Mouse (Mus musculus) intestine, embryonic 16.5 days (tissue): ENCODE measurements around the gene Arhgap22. TPM values are rescaled to one million over a fixed set of nuclear protein-coding genes. Genes with fewer than 3 reads are reported as not detected.

ENCODE experiments used
- ATAC-seq: fragments of 200-750 bp; cut with Nextera tagmentation; 2 replicates; pipeline ENCODE4 v1.8.0; 2017; ENCODE audit warnings: moderate TSS enrichment, moderate library complexity
- H3K27ac ChIP-seq: fragments of 300-500 bp; sonication (generic); 2 replicates; pipeline ENCODE4 v1.5.1; 2014; ENCODE audit warnings: mild to moderate bottlenecking, low read length
- H3K27me3 ChIP-seq: fragments of 300-500 bp; sonication (generic); replicated peaks from 2 replicates; pipeline ENCODE4 v1.6.1; 2014; ENCODE audit warnings: low read length, control low read depth, mixed read lengths; ENCODE audit not compliant: control insufficient read depth, insufficient read depth
- H3K36me3 ChIP-seq: fragments of 300-500 bp; sonication (generic); 2 replicates; pipeline ENCODE4 v1.6.1; 2014; ENCODE audit warnings: low read length, control low read depth; ENCODE audit not compliant: control insufficient read depth, insufficient read depth
- H3K4me1 ChIP-seq: fragments of 300-500 bp; sonication (generic); 2 replicates; pipeline ENCODE4 v1.6.1; 2014; ENCODE audit warnings: low read length, control low read depth, mixed read lengths; ENCODE audit not compliant: control insufficient read depth, insufficient read depth
- H3K4me2 ChIP-seq: fragments of 300-500 bp; sonication (generic); 2 replicates; pipeline ENCODE4 v1.6.1; 2014; ENCODE audit warnings: low read depth, low read length, control low read depth
- H3K4me3 ChIP-seq: fragments of 300-500 bp; sonication (generic); 2 replicates; pipeline ENCODE4 v1.5.1; 2014; ENCODE audit warnings: mild to moderate bottlenecking, low read length
- H3K9ac ChIP-seq: fragments of 300-500 bp; sonication (generic); 2 replicates; pipeline ENCODE4 v1.6.1; 2014; ENCODE audit warnings: low read depth, low read length
- H3K9me3 ChIP-seq: fragments of 300-500 bp; sonication (generic); 2 replicates; pipeline ENCODE4 v1.6.1; 2016; ENCODE audit warnings: low read length, control low read depth; ENCODE audit not compliant: control insufficient read depth
- WGBS: fragments of 180-500 bp; shearing (Covaris S2); extraction: QIAGEN DNeasy Blood & Tissue Kit; methylation state at CpG from one replicate; pipeline ENCODE4 v1.1.7; 2014; 5-methylcytosine and 5-hydroxymethylcytosine counted together
- polyA plus RNA-seq: library from polyadenylated mRNA; unstranded; fragments of >200 nt; fragmentation: Nextera tagmentation; extraction: Ambion mirVana; gene quantifications from 2 replicates; pipeline ENCODE4 v1.2.1, GENCODE M21; 2015

The Arhgap22 gene
- polyA plus RNA-seq, 1 experiment from 2014 or later = 3.6 TPM

DNA sequence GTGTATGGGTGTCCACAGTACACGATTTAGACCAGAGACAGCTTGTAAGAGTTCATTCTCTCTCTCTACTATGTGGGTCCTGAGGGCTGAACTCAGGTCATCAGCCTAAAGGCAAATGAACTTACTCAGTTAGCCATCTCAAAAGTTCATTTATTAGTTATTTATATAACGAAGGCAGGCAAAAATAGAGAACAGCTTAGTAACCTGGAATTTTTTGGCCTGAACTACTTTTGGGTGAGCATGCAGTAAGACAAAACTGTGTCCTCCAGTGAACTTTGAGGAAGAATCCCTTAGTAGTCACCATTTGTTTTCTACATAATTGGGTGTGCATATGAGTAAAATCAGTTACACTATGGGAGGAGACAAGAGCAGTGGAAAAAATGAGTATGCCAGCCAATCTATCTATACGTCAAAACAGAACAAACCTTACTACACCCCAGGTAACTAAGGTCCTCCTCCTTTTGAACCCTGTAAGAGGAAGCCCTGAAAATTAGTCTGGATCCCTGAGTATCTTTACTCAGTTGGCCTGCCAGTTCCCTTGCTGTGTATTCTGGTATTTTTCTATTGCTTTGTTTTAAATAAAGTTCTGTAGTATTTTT, 204.6 kb downstream of the Arhgap22 start:
- no peaks in the 10 kb centered on the region for H3K36me3 ChIP-seq
- H3K4me2 ChIP-seq = no peak overlapping the region
- no peaks in the 10 kb centered on the region for H3K9me3 ChIP-seq
- WGBS = 89% methylated on average over 3 of the region's 3 CpGs
- no peaks in the 10 kb centered on the region for H3K27me3 ChIP-seq
- H3K4me3 ChIP-seq = no peak overlapping the region
- H3K9ac ChIP-seq = no peak overlapping the region
- no peak overlapping the region for H3K27ac ChIP-seq
- ATAC-seq = no peak
- no peaks in the 10 kb centered on the region for H3K4me1 ChIP-seq

Other genes starting within 250 kb of the Arhgap22 start
- gene Lrrc18, start 222.6 kb upstream of the Arhgap22 start, polyA plus RNA-seq = 0.11 and 0.13 TPM in 2 replicates
- 0.16 and 0.38 TPM in 2 replicates for gene Wdfy4, start 28.5 kb upstream of the Arhgap22 start, polyA plus RNA-seq
- 10.2 and 10.3 TPM in 2 replicates for gene Mapk8, start 233.1 kb downstream of the Arhgap22 start, polyA plus RNA-seq